Mouse (Mus musculus) brain, embryonic 14.5 days (tissue): Measurements from ENCODE around the gene Dmrtc2.

Source experiments
- CTCF ChIP-seq: fragments of 200-500 bp; IDR thresholded peaks from 2 replicates; pipeline ENCODE4 v1.5.1; 2012; ENCODE audit warnings: inconsistent platforms, mild to moderate bottlenecking, moderate library complexity, borderline replicate concordance; ENCODE audit not compliant: insufficient read depth, insufficient read length; ENCODE audit errors: extremely low read depth
- POLR2A ChIP-seq: fragments of 200-500 bp; IDR thresholded peaks from 2 replicates; pipeline ENCODE4 v1.6.1; 2012; ENCODE audit warnings: mild to moderate bottlenecking, inconsistent platforms, borderline replicate concordance; ENCODE audit not compliant: poor library complexity, insufficient read depth, insufficient read length, severe bottlenecking; ENCODE audit errors: extremely low read depth

DNA sequence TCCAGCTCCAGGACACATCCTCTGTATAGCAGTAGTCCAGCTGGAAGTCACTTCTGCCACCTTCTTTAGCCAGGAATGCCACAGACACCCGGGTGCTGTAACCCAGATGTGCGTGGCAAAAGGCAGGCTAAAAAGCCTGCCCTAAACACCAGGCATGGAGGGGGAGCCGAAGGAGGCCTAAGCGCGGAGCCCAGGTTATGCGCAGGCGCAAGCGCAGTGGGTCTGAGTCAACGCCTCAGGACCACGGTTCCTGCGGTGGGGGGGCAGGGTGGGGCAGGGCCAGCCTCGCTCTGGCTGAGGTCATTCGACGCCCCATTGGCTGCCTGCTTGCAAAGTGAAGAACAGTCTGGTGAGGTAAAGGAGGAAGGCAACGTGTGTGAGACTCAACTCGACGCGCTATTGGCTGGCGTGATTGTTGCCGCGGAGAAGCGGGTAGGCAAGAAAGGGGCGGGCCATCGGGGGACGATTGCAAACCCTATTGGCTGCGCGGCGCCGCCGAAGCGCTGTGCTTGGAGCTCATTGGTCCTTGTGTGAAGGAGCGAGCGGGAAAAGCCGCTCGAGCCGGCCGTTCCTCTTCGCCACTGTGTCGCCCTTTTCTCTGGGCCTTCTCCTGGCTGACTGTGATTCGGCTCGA is at the start of gene Dmrtc2, which contains the start of gene Lypd4:
- no peak for TF ChIP-seq CTCF
- TF ChIP-seq POLR2A = no peak
